Comparison of ENCODE assay signal across 15 mouse cellular contexts in genomic region chr6:140228741-140229140, GRCm38 (mm10).
"Had no signal": no experiment of that assay in that cellular context is flagged by ENCODE, and none has a peak within 500 bp of the region (broad histone marks: within the 10 kb centered on the region; RNA-seq: fewer than 3 reads in every experiment).

No protein-coding gene starts in this region.

- H3K9ac ChIP-seq: kidney, embryonic 15.5 days; limb, embryonic 12.5 days; limb, embryonic 15.5 days; liver, embryonic 15.5 days; lung, embryonic 15.5 days; neural tube, embryonic 12.5 days; neural tube, embryonic 15.5 days had no signal

- H3K4me1 ChIP-seq: kidney, embryonic 15.5 days; limb, embryonic 12.5 days; liver, embryonic 15.5 days; megakaryocyte, embryonic 14.5 days; neural tube, embryonic 12.5 days had no signal

- H3K9me3 ChIP-seq: kidney, embryonic 15.5 days; limb, embryonic 12.5 days; limb, embryonic 15.5 days; liver, embryonic 15.5 days; lung, embryonic 15.5 days; neural tube, embryonic 12.5 days; neural tube, embryonic 15.5 days had no signal

- H3K4me3 ChIP-seq: kidney, embryonic 15.5 days; limb, embryonic 12.5 days; limb, embryonic 15.5 days; liver, embryonic 15.5 days; lung, embryonic 15.5 days; megakaryocyte, embryonic 14.5 days; neural tube, embryonic 12.5 days; neural tube, embryonic 15.5 days had no signal

- H3K36me3 ChIP-seq: kidney, embryonic 15.5 days; limb, embryonic 12.5 days; limb, embryonic 15.5 days; liver, embryonic 15.5 days; lung, embryonic 15.5 days; neural tube, embryonic 12.5 days; neural tube, embryonic 15.5 days had no signal

- H3K4me2 ChIP-seq: kidney, embryonic 15.5 days; limb, embryonic 12.5 days; limb, embryonic 15.5 days; liver, embryonic 11.5 days; liver, embryonic 15.5 days; lung, embryonic 15.5 days; neural tube, embryonic 12.5 days; neural tube, embryonic 15.5 days had no signal

- H3K27me3 ChIP-seq: kidney, embryonic 15.5 days; limb, embryonic 12.5 days; limb, embryonic 15.5 days; liver, embryonic 15.5 days; lung, embryonic 15.5 days; megakaryocyte, embryonic 14.5 days; neural tube, embryonic 12.5 days; neural tube, embryonic 15.5 days had no signal

- DNase-seq: right cerebral cortex, adult 18-20 months; right cerebral cortex, postnatal 14 days; thymus, adult 2 months; thymus, postnatal 14 days; thymus, postnatal 4 days had no signal

- H3K27ac ChIP-seq: kidney, embryonic 15.5 days; limb, embryonic 12.5 days; limb, embryonic 15.5 days; liver, embryonic 15.5 days; lung, embryonic 15.5 days; neural tube, embryonic 12.5 days; stomach, postnatal 0 days had no signal
